Comparison of ENCODE assay signal across 8 mouse cellular contexts in genomic region chr16:43540108-43540507, GRCm38 (mm10).
DNase-seq lines count a peak whose midpoint lies in the region; ATAC-seq and TF ChIP-seq lines count a peak whose summit lies in the region.

No protein-coding gene starts in this region.

- H3K4me1 ChIP-seq in midbrain, embryonic 11.5 days (ENCODE audit: control insufficient read depth, insufficient read depth, low read length): no peaks in the 10 kb centered on the region
- no peaks in the 10 kb centered on the region for H3K4me1 ChIP-seq in midbrain, embryonic 10.5 days
- peaks cover 21% of the 10 kb centered on the region for H3K4me1 ChIP-seq in forebrain, embryonic 13.5 days
- no peaks in the 10 kb centered on the region for H3K4me1 ChIP-seq in midbrain, postnatal 0 days (ENCODE audit: insufficient read depth, low read length)

- H3K9ac ChIP-seq in midbrain, embryonic 11.5 days (ENCODE audit: low read length): no peak overlapping the region
- H3K9ac ChIP-seq in forebrain, embryonic 13.5 days: no peak overlapping the region
- H3K9ac ChIP-seq in midbrain, postnatal 0 days (replicated peaks; ENCODE audit: low read length, poor library complexity, severe bottlenecking): no peak overlapping the region

- H3K9me3 ChIP-seq in midbrain, embryonic 11.5 days (ENCODE audit: control insufficient read depth, low read length): no peaks in the 10 kb centered on the region
- H3K9me3 ChIP-seq in midbrain, embryonic 10.5 days (replicated peaks): no peaks in the 10 kb centered on the region
- H3K9me3 ChIP-seq in forebrain, embryonic 13.5 days (replicated peaks): no peaks in the 10 kb centered on the region
- H3K9me3 ChIP-seq in midbrain, postnatal 0 days (ENCODE audit: low read length): no peaks in the 10 kb centered on the region

- 0 out of 2 replicates have a peak, but pooled peaks have one; percentile 58 for ATAC-seq in midbrain, embryonic 11.5 days (ENCODE audit: low FRiP score)
- peak; percentile 84 for ATAC-seq in forebrain, embryonic 13.5 days
- ATAC-seq in midbrain, postnatal 0 days (ENCODE audit: low FRiP score): no peak

- H3K4me3 ChIP-seq in midbrain, embryonic 11.5 days (ENCODE audit: low read depth, low read length): no peak overlapping the region
- no peak overlapping the region for H3K4me3 ChIP-seq in midbrain, embryonic 10.5 days
- H3K4me3 ChIP-seq in forebrain, embryonic 13.5 days: no peak overlapping the region
- no peak overlapping the region for H3K4me3 ChIP-seq in midbrain, postnatal 0 days (ENCODE audit: low read depth, low read length)

- H3K27ac ChIP-seq in midbrain, embryonic 11.5 days (ENCODE audit: low read depth, low read length): no peak overlapping the region
- no peak overlapping the region for H3K27ac ChIP-seq in midbrain, embryonic 10.5 days (replicated peaks)
- H3K27ac ChIP-seq in forebrain, embryonic 13.5 days: peak overlapping the region; percentile 67; the same call in 1 of the 2 replicates
- no peak overlapping the region for H3K27ac ChIP-seq in midbrain, postnatal 0 days (ENCODE audit: low read depth, low read length)

- DNase-seq in cerebellum, adult 9-10 months: peak; percentile 77
- no peak for DNase-seq in cerebellum, adult 8-10 months
- DNase-seq in midbrain, embryonic 11.5 days (ENCODE audit: low spot score, missing footprints): peak; percentile 85
- DNase-seq in midbrain, embryonic 10.5 days (ENCODE audit: low spot score): no peak
- peak; percentile 75 for DNase-seq in midbrain, postnatal 0 days (ENCODE audit: low spot score)
- DNase-seq in adipocyte (ENCODE audit: low spot score): no peak
- no peak for DNase-seq in yolk sac, embryonic 10.5 days (ENCODE audit: low spot score)

- no peak overlapping the region for H3K4me2 ChIP-seq in midbrain, embryonic 11.5 days
- no peak overlapping the region for H3K4me2 ChIP-seq in forebrain, embryonic 13.5 days
- no peak overlapping the region for H3K4me2 ChIP-seq in midbrain, postnatal 0 days (ENCODE audit: low read depth, low read length, poor library complexity, severe bottlenecking)

- H3K36me3 ChIP-seq in midbrain, embryonic 11.5 days (ENCODE audit: control insufficient read depth, insufficient read depth, low read length): no peaks in the 10 kb centered on the region
- H3K36me3 ChIP-seq in midbrain, embryonic 10.5 days: no peaks in the 10 kb centered on the region
- H3K36me3 ChIP-seq in forebrain, embryonic 13.5 days (ENCODE audit: poor library complexity, severe bottlenecking): 0 out of 2 replicates have a peak, but pooled peaks cover 6% of the 10 kb centered on the region
- H3K36me3 ChIP-seq in midbrain, postnatal 0 days (ENCODE audit: insufficient read depth, low read length): 0 out of 2 replicates have a peak, but pooled peaks cover 2% of the 10 kb centered on the region

- no peaks in the 10 kb centered on the region for H3K27me3 ChIP-seq in midbrain, embryonic 11.5 days (ENCODE audit: control insufficient read depth, insufficient read depth, low read length)
- no peaks in the 10 kb centered on the region for H3K27me3 ChIP-seq in midbrain, embryonic 10.5 days (ENCODE audit: low read depth, poor library complexity, severe bottlenecking)
- H3K27me3 ChIP-seq in forebrain, embryonic 13.5 days: no peaks in the 10 kb centered on the region
- H3K27me3 ChIP-seq in midbrain, postnatal 0 days (ENCODE audit: insufficient read depth, low read length): no peaks in the 10 kb centered on the region

- TF ChIP-seq CTCF in midbrain, postnatal 0 days (IDR thresholded peaks at IDR 0.05): peak; percentile 95

- WGBS in midbrain, embryonic 11.5 days: 33% methylated on average over 3 of the region's 3 CpGs
- WGBS in midbrain, embryonic 10.5 days: 34% methylated on average over 3 of the region's 3 CpGs
- 25% methylated on average over 3 of the region's 3 CpGs for WGBS in forebrain, embryonic 13.5 days
- WGBS in midbrain, postnatal 0 days: 23% methylated on average over 3 of the region's 3 CpGs

Comparison
In these comparisons a context has a peak if more than half of its experiments do, and no peak if none do; other contexts are left out.
1. DNase-seq: peak in cerebellum, adult 9-10 months (single experiment), midbrain, embryonic 11.5 days (single experiment) and midbrain, postnatal 0 days (single experiment); none in cerebellum, adult 8-10 months (single experiment), midbrain, embryonic 10.5 days (single experiment), adipocyte (single experiment) and yolk sac, embryonic 10.5 days (single experiment).